Mouse (Mus musculus) stomach, embryonic 15.5 days (tissue): ENCODE measurements around the gene Ccdc73. TPM values are rescaled to one million over a fixed set of nuclear protein-coding genes. Genes with fewer than 3 reads are reported as not detected.
A peak's percentile ranks its signal among the peaks of the same experiment; 100 is the strongest.
"Not testable (repeated sequence)": the region's sequence is repeated elsewhere in the genome, so short reads cannot be mapped to it uniquely, and the experiment has no call there.

ENCODE experiments used
- ATAC-seq: fragments of 200-750 bp; cut with Nextera tagmentation; 2 replicates; pipeline ENCODE4 v1.8.0; 2017; ENCODE audit warnings: low read depth, moderate number of reproducible peaks, moderate TSS enrichment; ENCODE audit not compliant: insufficient read depth, low FRiP score
- H3K27ac ChIP-seq: fragments of 300-500 bp; sonication (generic); 2 replicates; pipeline ENCODE4 v1.5.1; 2015; ENCODE audit warnings: mild to moderate bottlenecking, inconsistent platforms
- H3K27me3 ChIP-seq: fragments of 300-500 bp; sonication (generic); replicated peaks from 2 replicates; pipeline ENCODE4 v1.6.1; 2015; ENCODE audit warnings: inconsistent platforms
- H3K36me3 ChIP-seq: fragments of 300-500 bp; sonication (generic); 2 replicates; pipeline ENCODE4 v1.6.1; 2015; ENCODE audit warnings: inconsistent platforms
- H3K4me1 ChIP-seq: fragments of 300-500 bp; sonication (generic); 2 replicates; pipeline ENCODE4 v1.6.1; 2015; ENCODE audit warnings: inconsistent platforms
- H3K4me2 ChIP-seq: fragments of 300-500 bp; sonication (generic); 2 replicates; pipeline ENCODE4 v1.6.1; 2015; ENCODE audit warnings: mild to moderate bottlenecking, inconsistent platforms
- H3K4me3 ChIP-seq: fragments of 300-500 bp; sonication (generic); replicated peaks from 2 replicates; pipeline ENCODE4 v1.5.1; 2015; ENCODE audit warnings: inconsistent platforms
- H3K9ac ChIP-seq: fragments of 300-500 bp; sonication (generic); 2 replicates; pipeline ENCODE4 v1.6.1; 2015; ENCODE audit warnings: inconsistent platforms
- H3K9me3 ChIP-seq: fragments of 300-500 bp; sonication (generic); 2 replicates; pipeline ENCODE4 v1.6.1; 2016; ENCODE audit warnings: inconsistent platforms
- WGBS: fragments of 180-500 bp; shearing (Covaris S2); methylation state at CpG from one replicate; pipeline ENCODE4 v1.1.7; 2015; 5-methylcytosine and 5-hydroxymethylcytosine counted together
- polyA plus RNA-seq: library from polyadenylated mRNA; unstranded; fragments of >200 nt; fragmentation: Nextera tagmentation; extraction: Ambion mirVana; gene quantifications from 2 replicates; pipeline ENCODE4 v1.2.1, GENCODE M21; 2015

Gene Ccdc73
- polyA plus RNA-seq, 1 experiment from 2014 or later = 5.9 TPM

DNA sequence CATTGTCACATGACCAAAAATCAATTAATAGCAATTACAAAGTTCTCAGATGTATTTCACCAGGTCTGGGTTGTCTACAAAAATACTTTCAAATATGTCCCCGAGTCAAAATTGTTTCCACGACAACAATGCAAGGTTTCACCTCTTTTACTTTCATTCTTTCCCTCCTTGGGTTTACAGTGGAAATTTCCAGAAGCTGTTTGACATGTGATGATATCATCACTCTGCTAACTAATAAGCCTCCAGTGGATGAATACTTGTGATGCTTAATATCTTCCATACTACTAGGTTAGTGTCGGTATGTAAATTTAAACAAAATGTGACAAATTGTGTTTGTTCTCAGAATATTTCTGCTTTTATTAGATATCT, 17.6 kb upstream of the Ccdc73 start:
- Histone ChIP-seq H3K4me1 (no peaks in the 10 kb centered on the region), H3K4me2 (peak overlapping the region; percentile 94), H3K27me3 (no peaks in the 10 kb centered on the region), H3K27ac (no peak overlapping the region), H3K4me3 (peak overlapping the region; percentile 54), H3K36me3 (no peaks in the 10 kb centered on the region), H3K9ac (no peak overlapping the region), H3K9me3 (no peaks in the 10 kb centered on the region)
- 54% methylated on average over 3 of the region's 3 CpGs for WGBS
- no peak for ATAC-seq

- Histone ChIP-seq H3K36me3 (no peaks in the 10 kb centered on the region), H3K9me3 (no peaks in the 10 kb centered on the region), H3K4me2 (no peak overlapping the region), H3K4me1 (no peaks in the 10 kb centered on the region), H3K9ac (no peak overlapping the region), H3K4me3 (no peak overlapping the region), H3K27me3 (no peaks in the 10 kb centered on the region), H3K27ac (no peak overlapping the region)
- WGBS = 38% methylated on average over 5 of the region's 5 CpGs
- ATAC-seq = no peak
Observed at GRCm38 (mm10) chr2:104851686-104852085, 15.9 kb upstream of the Ccdc73 start.

DNA sequence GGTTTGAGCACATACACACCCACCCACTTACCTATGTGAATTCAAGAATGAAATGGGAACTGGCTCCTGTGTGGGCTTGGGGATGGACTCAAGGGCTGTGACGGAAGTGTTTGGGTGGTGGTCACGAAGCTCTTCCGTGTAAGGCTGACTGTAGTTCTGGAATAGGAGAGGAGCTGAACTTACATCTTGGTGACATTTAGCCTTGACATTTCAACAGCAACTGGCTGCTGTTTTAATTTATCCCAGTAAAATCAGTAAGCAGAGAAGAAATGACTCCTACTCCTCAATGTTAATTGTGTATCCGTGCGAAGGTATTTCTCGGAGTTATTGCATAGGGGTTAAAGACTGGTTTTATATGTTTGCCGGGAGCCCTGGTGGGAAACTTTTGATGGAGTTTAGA, 15.1 kb upstream of the Ccdc73 start:
- H3K36me3 ChIP-seq = no peaks in the 10 kb centered on the region
- WGBS = 87% methylated on average over 7 of the region's 7 CpGs
- no peak overlapping the region for H3K9ac ChIP-seq

GRCm38 (mm10) chr2:104854836-104855235, 12.8 kb upstream of the Ccdc73 start:
- H3K9me3 ChIP-seq = no peaks in the 10 kb centered on the region
- no peak overlapping the region for H3K27ac ChIP-seq
- ATAC-seq = no peak
- no peaks in the 10 kb centered on the region for H3K4me1 ChIP-seq
- no peak overlapping the region for H3K9ac ChIP-seq
- H3K36me3 ChIP-seq = no peaks in the 10 kb centered on the region
- 60% methylated on average over 1 of the region's 1 CpGs for WGBS
- no peak overlapping the region for H3K4me3 ChIP-seq
- H3K27me3 ChIP-seq = no peaks in the 10 kb centered on the region
- no peak overlapping the region for H3K4me2 ChIP-seq

More for the DNA sequence above, 15.1 kb upstream of the Ccdc73 start:
- Histone ChIP-seq H3K27ac (no peak overlapping the region), H3K9me3 (no peaks in the 10 kb centered on the region), H3K27me3 (no peaks in the 10 kb centered on the region), H3K4me2 (no peak overlapping the region), H3K4me1 (no peaks in the 10 kb centered on the region), H3K4me3 (no peak overlapping the region)
- ATAC-seq = no peak

- Histone ChIP-seq H3K9ac (no peak overlapping the region), H3K4me1 (no peaks in the 10 kb centered on the region), H3K4me2 (no peak overlapping the region), H3K27me3 (no peaks in the 10 kb centered on the region), H3K27ac (no peak overlapping the region), H3K36me3 (no peaks in the 10 kb centered on the region), H3K9me3 (no peaks in the 10 kb centered on the region), H3K4me3 (no peak overlapping the region)
- 38% methylated on average over 3 of the region's 3 CpGs for WGBS
- ATAC-seq = 0 out of 2 replicates have a peak, but pooled peaks have one; percentile 31
Observed at GRCm38 (mm10) chr2:104855732-104856131, 11.9 kb upstream of the Ccdc73 start.

GRCm38 (mm10) chr2:104856218-104856617, 11.4 kb upstream of the Ccdc73 start:
- Histone ChIP-seq H3K4me1 (no peaks in the 10 kb centered on the region), H3K9ac (no peak overlapping the region), H3K4me3 (no peak overlapping the region), H3K4me2 (no peak overlapping the region), H3K9me3 (no peaks in the 10 kb centered on the region), H3K27ac (no peak overlapping the region), H3K27me3 (no peaks in the 10 kb centered on the region), H3K36me3 (no peaks in the 10 kb centered on the region)
- 50% methylated on average over 1 of the region's 1 CpGs for WGBS
- no peak for ATAC-seq

DNA sequence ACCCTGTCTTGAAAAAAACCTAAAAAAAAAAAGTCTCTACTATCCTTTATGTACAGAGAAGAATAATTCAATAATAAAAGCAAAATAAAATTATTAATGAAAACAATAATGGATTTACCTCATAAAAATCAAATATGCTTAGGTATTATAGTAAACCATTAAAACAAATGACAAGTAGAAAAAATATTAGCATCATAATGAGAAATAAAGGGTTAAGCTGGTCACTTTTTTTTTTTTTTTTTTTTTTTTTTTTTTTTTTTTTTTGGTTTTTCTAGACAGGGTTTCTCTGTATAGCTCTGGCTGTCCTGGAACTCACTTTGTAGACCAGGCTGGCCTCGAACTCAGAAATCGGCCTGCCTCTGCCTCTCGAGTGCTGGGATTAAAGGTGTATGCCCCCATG, 9.5 kb upstream of the Ccdc73 start:
- ATAC-seq, H3K4me2 ChIP-seq, H3K4me3 ChIP-seq, H3K9me3 ChIP-seq, H3K4me1 ChIP-seq, H3K36me3 ChIP-seq, H3K27ac ChIP-seq, H3K9ac ChIP-seq, H3K27me3 ChIP-seq: not testable (repeated sequence)
- WGBS = 88% methylated on average over 3 of the region's 3 CpGs

DNA sequence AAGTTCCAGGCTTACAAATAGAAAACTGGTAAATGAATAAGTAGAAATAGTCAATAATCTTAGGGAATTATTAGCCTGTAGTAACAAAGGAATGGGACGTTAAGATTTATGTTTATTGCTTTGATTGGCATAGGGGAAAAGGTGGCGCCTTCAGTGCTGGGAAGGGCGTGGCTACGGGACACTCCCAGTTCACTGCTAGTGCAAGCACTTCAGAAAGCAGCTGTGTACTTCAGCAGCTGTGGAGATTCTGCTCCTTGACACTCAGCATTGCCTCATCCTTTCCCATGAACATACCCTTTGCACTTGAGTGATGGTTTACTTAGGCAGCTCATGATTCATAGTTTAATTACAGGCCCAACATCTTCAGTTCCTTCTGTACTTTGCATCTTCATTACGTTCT, 8.5 kb upstream of the Ccdc73 start:
- ATAC-seq = peak; percentile 63; the same call in 1 of the 2 replicates
- Histone ChIP-seq H3K36me3 (no peaks in the 10 kb centered on the region), H3K4me2 (no peak overlapping the region), H3K9ac (no peak overlapping the region), H3K9me3 (no peaks in the 10 kb centered on the region), H3K27me3 (no peaks in the 10 kb centered on the region), H3K27ac (no peak overlapping the region), H3K4me3 (no peak overlapping the region), H3K4me1 (no peaks in the 10 kb centered on the region)
- WGBS = 43% methylated on average over 5 of the region's 5 CpGs

GRCm38 (mm10) chr2:104860426-104860825, 7.2 kb upstream of the Ccdc73 start:
- H3K27me3 ChIP-seq = no peaks in the 10 kb centered on the region
- no peak for ATAC-seq
- no peak overlapping the region for H3K4me3 ChIP-seq
- no peak overlapping the region for H3K4me2 ChIP-seq
- no peaks in the 10 kb centered on the region for H3K9me3 ChIP-seq
- no peaks in the 10 kb centered on the region for H3K36me3 ChIP-seq
- no peak overlapping the region for H3K9ac ChIP-seq
- WGBS = 73% methylated on average over 10 of the region's 10 CpGs
- no peak overlapping the region for H3K27ac ChIP-seq
- no peaks in the 10 kb centered on the region for H3K4me1 ChIP-seq

- no peak overlapping the region for H3K4me3 ChIP-seq
- no peaks in the 10 kb centered on the region for H3K27me3 ChIP-seq
- no peaks in the 10 kb centered on the region for H3K4me1 ChIP-seq
- ATAC-seq = no peak
- H3K4me2 ChIP-seq = no peak overlapping the region
- no peak overlapping the region for H3K9ac ChIP-seq
- no peaks in the 10 kb centered on the region for H3K36me3 ChIP-seq
- no peaks in the 10 kb centered on the region for H3K9me3 ChIP-seq
- 79% methylated on average over 4 of the region's 4 CpGs for WGBS
- H3K27ac ChIP-seq = no peak overlapping the region
Observed at GRCm38 (mm10) chr2:104864176-104864860, 3.3 kb upstream of the Ccdc73 start.

GRCm38 (mm10) chr2:104869101-104869500, 1.5 kb downstream of the Ccdc73 start:
- H3K27ac ChIP-seq = no peak overlapping the region
- no peak overlapping the region for H3K4me2 ChIP-seq
- no peak overlapping the region for H3K9ac ChIP-seq
- WGBS = 61% methylated on average over 3 of the region's 3 CpGs
- no peak for ATAC-seq
- no peaks in the 10 kb centered on the region for H3K27me3 ChIP-seq
- H3K36me3 ChIP-seq = no peaks in the 10 kb centered on the region
- no peaks in the 10 kb centered on the region for H3K9me3 ChIP-seq
- no peaks in the 10 kb centered on the region for H3K4me1 ChIP-seq
- no peak overlapping the region for H3K4me3 ChIP-seq

DNA sequence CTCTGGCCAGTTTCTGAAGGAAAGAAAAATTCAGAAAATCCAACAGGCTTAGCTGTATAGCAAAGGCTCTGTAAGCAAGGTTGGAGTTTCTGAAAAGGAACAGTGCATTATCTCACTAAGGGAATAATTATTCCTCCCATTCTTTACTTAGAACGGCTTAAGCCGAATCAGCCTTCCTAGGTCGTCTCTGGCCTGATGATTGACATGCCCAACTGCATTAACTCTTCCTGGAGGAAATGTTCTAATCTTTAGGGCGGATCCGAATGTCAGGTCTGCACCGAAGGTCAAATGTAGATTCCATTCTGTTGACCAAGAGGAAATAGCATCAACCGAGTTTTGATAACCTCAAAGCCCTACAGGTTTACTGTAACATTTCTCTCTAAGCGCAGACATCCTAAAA, 11.2 kb downstream of the Ccdc73 start:
- ATAC-seq = no peak
- Histone ChIP-seq H3K4me1 (no peaks in the 10 kb centered on the region), H3K9ac (no peak overlapping the region), H3K27me3 (no peaks in the 10 kb centered on the region), H3K4me2 (no peak overlapping the region), H3K9me3 (no peaks in the 10 kb centered on the region), H3K27ac (no peak overlapping the region), H3K4me3 (no peak overlapping the region), H3K36me3 (no peaks in the 10 kb centered on the region)
- WGBS = 77% methylated on average over 8 of the region's 8 CpGs

- Histone ChIP-seq H3K9ac (no peak overlapping the region), H3K4me2 (no peak overlapping the region), H3K36me3 (no peaks in the 10 kb centered on the region), H3K27ac (no peak overlapping the region), H3K4me1 (no peaks in the 10 kb centered on the region), H3K4me3 (no peak overlapping the region), H3K9me3 (no peaks in the 10 kb centered on the region), H3K27me3 (no peaks in the 10 kb centered on the region)
- WGBS = 90% methylated on average over 18 of the region's 18 CpGs
- no peak for ATAC-seq
Observed at GRCm38 (mm10) chr2:104886109-104886508, 18.5 kb downstream of the Ccdc73 start.
